Mouse (Mus musculus) small intestine, adult 2 months (tissue): ENCODE measurements around the gene Myl6b.

Experiments
- CTCF ChIP-seq: fragments of 200-500 bp; IDR thresholded peaks from 2 replicates; pipeline ENCODE4 v1.5.1; 2012; ENCODE audit warnings: low read depth, mild to moderate bottlenecking, control low read depth, inconsistent platforms, low read length, moderate library complexity, mixed read lengths; ENCODE audit not compliant: insufficient replicate concordance, insufficient read length; ENCODE audit errors: extremely low read depth
- POLR2A ChIP-seq: fragments of 200-500 bp; IDR thresholded peaks from 2 replicates; pipeline ENCODE4 v1.6.1; 2012; ENCODE audit warnings: low read depth, mild to moderate bottlenecking, control low read depth, inconsistent platforms, low read length, moderate library complexity

- TF ChIP-seq CTCF (no peak), POLR2A (no peak)
Observed at GRCm38 (mm10) chr10:128495903-128496302, 2.6 kb downstream of the Myl6b start.
